Mouse (Mus musculus): ENCODE results near the gene Coq9.

Coq9 gene

GRCm38 (mm10) chr8:94870003-94870402 lies 31.9 kb downstream of the Coq9 start:
- DNase-seq (ENCODE audit: low read depth, low spot score) = no peak

- DNase-seq (ENCODE audit: low read depth, low spot score) = no peak
Observed at GRCm38 (mm10) chr8:94870474-94871107, 32.5 kb downstream of the Coq9 start.

- DNase-seq (ENCODE audit: low read depth, low spot score) = no peak
Observed at GRCm38 (mm10) chr8:94871108-94871894, 33.2 kb downstream of the Coq9 start.

- DNase-seq (ENCODE audit: low read depth, low spot score) = no peak
Observed at GRCm38 (mm10) chr8:94872156-94872555, 34.0 kb downstream of the Coq9 start.

- no peak for DNase-seq (ENCODE audit: low read depth, low spot score)
Observed at GRCm38 (mm10) chr8:94872576-94872975, 34.5 kb downstream of the Coq9 start.

- DNase-seq (ENCODE audit: low read depth, low spot score) = peak; percentile 55
Observed at GRCm38 (mm10) chr8:94874358-94874757, 36.2 kb downstream of the Coq9 start.

- no peak for DNase-seq (ENCODE audit: low read depth, low spot score)
Observed at GRCm38 (mm10) chr8:94875096-94875870, 37.2 kb downstream of the Coq9 start.

- DNase-seq (ENCODE audit: low read depth, low spot score) = no peak
Observed at GRCm38 (mm10) chr8:94875871-94876150, 37.7 kb downstream of the Coq9 start.

- peak; percentile 80 for DNase-seq (ENCODE audit: low read depth, low spot score)
Observed at GRCm38 (mm10) chr8:94876197-94876730, 38.1 kb downstream of the Coq9 start, which contains the start of gene Dok4. Dok4 (minus strand) TSS chr8:94876330.

GRCm38 (mm10) chr8:94876820-94877219 lies 38.7 kb downstream of the Coq9 start:
- no peak for DNase-seq (ENCODE audit: low read depth, low spot score)

GRCm38 (mm10) chr8:94880742-94881141 lies 42.6 kb downstream of the Coq9 start:
- DNase-seq (ENCODE audit: low read depth, low spot score) = no peak

- no peak for DNase-seq (ENCODE audit: low read depth, low spot score)
Observed at GRCm38 (mm10) chr8:94888383-94889036, 50.4 kb downstream of the Coq9 start.

- no peak for DNase-seq (ENCODE audit: low read depth, low spot score)
Observed at GRCm38 (mm10) chr8:94892917-94893316, 54.8 kb downstream of the Coq9 start.

GRCm38 (mm10) chr8:94899262-94899661 lies 61.1 kb downstream of the Coq9 start:
- no peak for DNase-seq (ENCODE audit: low read depth, low spot score)

- DNase-seq (ENCODE audit: low read depth, low spot score) = no peak
Observed at GRCm38 (mm10) chr8:94900617-94901016, 62.5 kb downstream of the Coq9 start.

GRCm38 (mm10) chr8:94901031-94901430 lies 62.9 kb downstream of the Coq9 start:
- DNase-seq (ENCODE audit: low read depth, low spot score) = no peak

GRCm38 (mm10) chr8:94903709-94904108 lies 65.6 kb downstream of the Coq9 start:
- DNase-seq (ENCODE audit: low read depth, low spot score) = no peak

Data from retina, adult 2 months (tissue).